Mouse (Mus musculus) heart, embryonic 15.5 days (tissue): ENCODE results near the gene Samd4b. TPM values are rescaled to one million over a fixed set of nuclear protein-coding genes. Genes with fewer than 3 reads are reported as not detected.

Experiments
- ATAC-seq: fragments of 200-750 bp; cut with Nextera tagmentation; replicated peaks from 2 replicates; pipeline ENCODE4 v1.8.0; 2017; ENCODE audit warnings: low read depth, moderate TSS enrichment; ENCODE audit not compliant: insufficient number of reproducible peaks, insufficient read depth, low FRiP score
- H3K27ac ChIP-seq: fragments of 300-500 bp; sonication (generic); 2 replicates; pipeline ENCODE4 v1.5.1; 2015; ENCODE audit warnings: mild to moderate bottlenecking, inconsistent platforms
- H3K27me3 ChIP-seq: fragments of 300-500 bp; sonication (generic); 2 replicates; pipeline ENCODE4 v1.6.1; 2015; ENCODE audit warnings: inconsistent platforms
- H3K36me3 ChIP-seq: fragments of 300-500 bp; sonication (generic); 2 replicates; pipeline ENCODE4 v1.6.1; 2015; ENCODE audit warnings: mild to moderate bottlenecking, inconsistent platforms
- H3K4me1 ChIP-seq: fragments of 300-500 bp; sonication (generic); replicated peaks from 2 replicates; pipeline ENCODE4 v1.6.1; 2015; ENCODE audit warnings: inconsistent platforms
- H3K4me2 ChIP-seq: fragments of 300-500 bp; sonication (generic); 2 replicates; pipeline ENCODE4 v1.6.1; 2015; ENCODE audit warnings: inconsistent platforms, mild to moderate bottlenecking, moderate library complexity
- H3K4me3 ChIP-seq: fragments of 300-500 bp; sonication (generic); 2 replicates; pipeline ENCODE4 v1.5.1; 2015; ENCODE audit warnings: mild to moderate bottlenecking, inconsistent platforms
- H3K9ac ChIP-seq: fragments of 300-500 bp; sonication (generic); 2 replicates; pipeline ENCODE4 v1.6.1; 2015; ENCODE audit warnings: mild to moderate bottlenecking, inconsistent platforms
- H3K9me3 ChIP-seq: fragments of 300-500 bp; sonication (generic); replicated peaks from 2 replicates; pipeline ENCODE4 v1.6.1; 2016; ENCODE audit warnings: inconsistent platforms
- WGBS: fragments of 180-500 bp; shearing (Covaris S2); methylation state at CpG from one replicate; pipeline ENCODE4 v1.1.7; 2015; ENCODE audit warnings: mixed read lengths; 5-methylcytosine and 5-hydroxymethylcytosine counted together
- polyA plus RNA-seq: library from polyadenylated mRNA; unstranded; fragments of >200 nt; fragmentation: Nextera tagmentation; extraction: Ambion mirVana; gene quantifications from 2 replicates; pipeline ENCODE4 v1.2.1, GENCODE M21; 2015

Gene Samd4b
- polyA plus RNA-seq, 1 experiment from 2014 or later: 17.9 TPM

DNA sequence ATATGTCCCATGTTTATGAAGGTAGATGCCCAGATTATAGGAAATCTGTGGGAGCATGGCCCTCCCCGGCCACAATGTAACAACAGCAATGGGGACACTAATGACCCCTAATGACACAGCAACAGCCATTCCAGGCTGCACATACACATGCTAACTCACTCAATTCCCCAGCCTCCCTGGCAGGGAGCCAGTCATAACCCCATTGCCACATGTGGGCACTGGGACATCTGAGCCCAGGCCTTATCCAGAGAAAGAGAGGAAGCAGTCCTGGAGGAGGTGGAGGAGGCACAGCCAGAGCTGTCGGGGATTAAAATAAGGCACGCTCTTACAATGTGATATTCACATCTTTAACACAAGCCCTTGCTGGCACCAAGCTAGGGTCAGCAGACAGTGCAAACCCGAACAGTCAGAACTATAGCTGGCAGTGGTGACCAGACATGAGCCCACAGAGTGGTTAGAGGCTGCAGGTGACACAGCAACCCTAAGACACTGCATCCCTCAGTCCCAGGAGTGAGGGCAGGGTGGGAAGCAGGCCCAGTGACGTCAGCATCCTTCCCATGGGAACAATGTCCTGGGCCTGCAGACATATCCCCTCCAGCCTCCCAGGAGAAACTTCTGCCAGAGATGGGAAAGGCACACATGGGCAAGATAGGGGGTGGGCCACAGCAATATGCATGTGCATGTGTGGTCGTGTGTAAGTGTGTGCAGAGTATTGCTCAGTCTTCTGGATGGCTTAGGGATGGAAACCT is 11.1 kb downstream of the Samd4b start:
- Histone ChIP-seq H3K27ac (peak overlapping the region; percentile 72), H3K9me3 (no peaks in the 10 kb centered on the region), H3K4me1 (peaks cover 61% of the 10 kb centered on the region), H3K27me3 (no peaks in the 10 kb centered on the region), H3K4me2 (0 out of 2 replicates have a peak overlapping the region, but pooled peaks have one; percentile 3), H3K36me3 (no peaks in the 10 kb centered on the region), H3K9ac (peak overlapping the region; percentile 11; the same call in 1 of the 2 replicates), H3K4me3 (no peak overlapping the region)
- 38% methylated on average over 6 of the region's 6 CpGs for WGBS
- ATAC-seq: 0 out of 2 replicates have a peak, but pooled peaks have one; percentile 9

DNA sequence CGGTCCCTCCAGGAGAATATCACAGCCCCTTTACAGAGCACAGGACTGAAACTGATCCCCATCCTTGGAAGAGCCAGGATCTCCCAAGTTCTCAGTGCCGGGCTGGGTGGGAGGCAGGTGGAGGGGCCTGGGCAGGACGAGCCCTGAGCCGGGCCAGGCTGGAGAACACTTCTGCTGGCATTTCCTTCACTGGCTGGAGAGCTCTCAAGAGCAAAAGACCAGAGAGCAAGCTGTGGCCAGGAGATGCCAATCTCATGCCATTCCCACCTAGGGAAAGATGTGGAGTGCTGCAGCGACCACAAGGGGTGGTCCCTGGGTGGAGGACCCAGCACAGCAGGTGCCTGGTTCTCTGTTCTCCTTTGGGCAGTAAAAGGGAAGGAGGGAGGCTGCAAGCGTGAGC is 12.9 kb downstream of the Samd4b start:
- Histone ChIP-seq H3K4me1 (peaks cover 68% of the 10 kb centered on the region), H3K27ac (peak overlapping the region; percentile 13; the same call in 1 of the 2 replicates), H3K9ac (no peak overlapping the region), H3K9me3 (no peaks in the 10 kb centered on the region), H3K36me3 (no peaks in the 10 kb centered on the region), H3K4me2 (no peak overlapping the region), H3K4me3 (no peak overlapping the region), H3K27me3 (no peaks in the 10 kb centered on the region)
- no peak for ATAC-seq
- WGBS: 68% methylated on average over 6 of the region's 6 CpGs

DNA sequence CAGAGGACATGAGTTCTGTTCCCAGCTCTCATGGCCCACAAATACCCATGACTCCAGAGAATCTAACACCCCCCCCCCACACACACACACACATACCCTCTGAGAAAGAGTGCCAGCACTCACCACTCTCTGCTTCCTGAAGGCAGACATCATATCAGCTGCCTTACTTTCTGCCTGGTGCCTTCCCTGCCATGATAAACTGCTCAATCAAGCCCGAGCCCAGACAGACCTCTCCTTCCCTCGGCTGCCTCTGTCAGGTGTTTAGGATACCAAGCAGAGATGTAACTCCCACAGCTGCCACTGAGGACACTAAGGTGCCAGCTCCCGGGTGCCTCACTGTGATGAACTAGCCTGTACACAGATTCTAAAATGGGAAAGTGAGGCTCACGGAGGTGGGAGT is 13.5 kb downstream of the Samd4b start:
- Histone ChIP-seq H3K9me3 (no peaks in the 10 kb centered on the region), H3K9ac (no peak overlapping the region), H3K4me3 (no peak overlapping the region), H3K27me3 (no peaks in the 10 kb centered on the region), H3K36me3 (no peaks in the 10 kb centered on the region), H3K4me1 (peaks cover 74% of the 10 kb centered on the region), H3K4me2 (no peak overlapping the region), H3K27ac (peak overlapping the region; percentile 13; the same call in 1 of the 2 replicates)
- WGBS: 31% methylated on average over 4 of the region's 4 CpGs
- ATAC-seq: no peak

DNA sequence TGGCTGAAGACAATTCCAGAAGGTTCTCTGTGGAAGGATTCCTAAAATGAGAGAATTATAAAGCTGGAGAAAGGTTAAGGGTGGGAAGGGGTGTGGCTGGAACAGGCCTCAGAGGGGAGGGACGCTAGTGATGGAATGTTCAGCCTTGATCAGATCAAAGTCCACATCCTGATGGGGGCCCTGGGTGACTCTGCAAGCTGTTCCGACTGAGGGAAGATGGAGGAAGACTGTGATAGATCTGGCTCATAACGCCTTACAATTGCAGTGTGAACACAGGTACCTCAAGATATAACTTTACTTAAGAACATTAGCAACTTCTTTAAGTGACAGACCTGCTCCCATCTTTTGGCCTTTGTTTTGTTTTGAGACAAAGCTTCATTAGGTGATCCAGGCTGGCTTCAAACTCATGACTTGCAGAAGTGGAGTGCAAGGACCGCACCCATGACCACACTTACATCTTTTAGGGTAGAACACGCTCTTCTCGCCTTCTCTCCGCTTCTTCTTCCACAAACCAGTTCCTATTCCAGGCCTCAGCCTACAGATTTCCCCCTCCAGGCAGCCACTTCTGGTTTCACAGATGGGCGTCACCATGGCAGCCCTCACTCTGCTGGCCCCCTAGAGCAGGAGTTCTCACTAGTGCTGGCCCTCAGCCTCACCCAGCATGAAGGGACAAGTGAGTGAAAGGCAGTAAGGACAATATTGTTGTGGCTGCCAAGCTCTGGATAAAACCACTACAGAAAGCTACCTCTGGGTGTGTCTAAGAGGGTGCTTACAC is 14.2 kb downstream of the Samd4b start:
- Histone ChIP-seq H3K36me3 (no peaks in the 10 kb centered on the region), H3K4me3 (no peak overlapping the region), H3K27ac (peak overlapping the region; percentile 13; the same call in 1 of the 2 replicates), H3K27me3 (no peaks in the 10 kb centered on the region), H3K4me2 (no peak overlapping the region), H3K4me1 (peaks cover 77% of the 10 kb centered on the region), H3K9ac (no peak overlapping the region), H3K9me3 (no peaks in the 10 kb centered on the region)
- 76% methylated on average over 8 of the region's 8 CpGs for WGBS
- ATAC-seq: no peak

DNA sequence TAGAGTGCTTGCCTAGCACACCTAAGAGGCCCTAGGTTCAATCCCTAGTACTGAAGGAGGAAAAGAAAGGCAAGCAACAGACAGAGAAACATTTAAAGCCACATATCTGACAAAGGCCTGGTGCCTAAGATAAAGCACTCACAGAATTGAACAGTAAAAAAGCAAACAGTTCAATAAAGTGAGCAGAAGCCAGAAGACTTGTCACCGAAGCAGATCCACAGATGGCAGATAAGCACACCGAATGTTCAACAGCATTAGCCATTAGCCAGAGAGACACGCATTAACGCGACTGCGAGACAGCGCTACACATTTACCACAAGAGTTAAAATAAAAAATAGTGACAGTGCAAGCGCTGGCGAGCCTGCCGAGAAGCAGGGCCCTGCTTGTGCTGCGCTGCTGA is 15.1 kb downstream of the Samd4b start:
- H3K4me2 ChIP-seq: no peak overlapping the region
- no peak for ATAC-seq
- H3K36me3 ChIP-seq: no peaks in the 10 kb centered on the region
- 77% methylated on average over 11 of the region's 11 CpGs for WGBS
- H3K9ac ChIP-seq: no peak overlapping the region
- H3K4me3 ChIP-seq: no peak overlapping the region
- H3K9me3 ChIP-seq: no peaks in the 10 kb centered on the region
- H3K27me3 ChIP-seq: no peaks in the 10 kb centered on the region
- H3K27ac ChIP-seq: no peak overlapping the region
- H3K4me1 ChIP-seq: peaks cover 77% of the 10 kb centered on the region

DNA sequence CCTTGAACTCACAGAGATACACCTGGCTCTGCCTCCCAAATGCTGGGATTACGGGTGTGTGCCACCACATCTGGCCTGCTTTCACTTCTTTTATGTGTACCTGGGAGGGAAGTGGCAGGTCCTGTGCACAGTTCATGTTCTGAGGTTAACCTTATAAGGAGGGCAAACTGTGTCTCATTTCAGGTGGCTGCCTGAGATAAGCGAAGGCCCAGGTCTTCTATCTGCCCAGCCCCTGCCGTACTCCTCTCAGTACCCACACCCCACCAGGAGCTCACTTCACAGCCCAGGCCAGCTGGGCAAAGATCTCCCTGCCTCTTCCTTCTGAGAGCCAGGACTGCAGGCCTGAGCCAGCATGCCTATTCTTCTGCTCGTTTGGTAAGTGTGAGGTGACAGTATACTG is 16.2 kb downstream of the Samd4b start:
- Histone ChIP-seq H3K27me3 (no peaks in the 10 kb centered on the region), H3K4me1 (peaks cover 77% of the 10 kb centered on the region), H3K36me3 (no peaks in the 10 kb centered on the region), H3K4me3 (no peak overlapping the region), H3K9ac (no peak overlapping the region), H3K27ac (no peak overlapping the region), H3K4me2 (no peak overlapping the region), H3K9me3 (no peaks in the 10 kb centered on the region)
- 68% methylated on average over 4 of the region's 4 CpGs for WGBS
- no peak for ATAC-seq

DNA sequence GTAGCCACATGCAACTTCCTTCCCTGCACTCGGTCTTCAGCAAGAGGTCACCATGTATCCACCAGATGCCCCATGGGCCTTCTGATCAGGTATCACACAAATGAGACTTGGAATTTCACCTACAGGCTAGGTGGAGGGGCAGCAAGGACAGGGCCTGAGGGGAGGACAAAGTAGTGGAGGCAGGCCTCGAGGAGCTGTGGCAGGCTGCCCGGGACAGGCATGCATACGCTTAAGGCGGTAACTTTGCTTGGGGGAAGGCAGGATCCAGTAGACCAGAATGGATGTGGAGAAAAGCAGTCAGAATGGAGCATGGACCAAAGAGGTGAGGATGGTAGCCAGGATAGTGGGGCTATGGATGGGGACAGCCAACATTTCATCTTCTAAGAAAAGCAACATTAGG is 18.1 kb downstream of the Samd4b start:
- Histone ChIP-seq H3K27me3 (no peaks in the 10 kb centered on the region), H3K9me3 (no peaks in the 10 kb centered on the region), H3K36me3 (no peaks in the 10 kb centered on the region), H3K4me2 (no peak overlapping the region), H3K4me3 (no peak overlapping the region), H3K9ac (no peak overlapping the region), H3K4me1 (peaks cover 69% of the 10 kb centered on the region), H3K27ac (no peak overlapping the region)
- 65% methylated on average over 5 of the region's 5 CpGs for WGBS
- ATAC-seq: no peak

DNA sequence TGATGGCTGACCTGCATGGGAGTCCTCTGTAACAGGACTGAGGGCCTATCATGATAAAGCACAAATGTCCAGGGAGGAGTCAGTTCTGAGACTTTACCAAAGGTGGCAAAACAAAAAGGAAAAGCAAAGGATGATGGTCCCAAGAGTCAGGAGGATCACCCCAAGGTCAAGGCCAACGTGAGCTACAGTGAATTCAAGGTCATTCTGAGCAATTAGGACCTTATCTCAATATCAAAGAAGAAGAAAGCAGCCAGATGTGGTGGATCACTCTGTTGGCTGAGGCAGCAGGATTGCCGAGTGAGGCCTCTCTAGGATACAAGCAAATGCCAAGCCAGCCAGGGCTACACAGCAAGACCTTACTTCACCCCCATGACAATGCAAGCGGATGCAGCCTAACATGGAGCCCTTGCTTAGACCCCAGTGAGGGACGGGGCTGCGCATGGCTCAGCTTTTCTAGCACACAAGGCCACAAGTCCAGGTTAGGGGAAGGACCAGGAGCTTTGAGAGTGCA is 19.3 kb downstream of the Samd4b start:
- H3K9me3 ChIP-seq: no peaks in the 10 kb centered on the region
- H3K4me3 ChIP-seq: no peak overlapping the region
- peak overlapping the region; percentile 63; the same call in 1 of the 2 replicates for H3K27ac ChIP-seq
- 65% methylated on average over 5 of the region's 5 CpGs for WGBS
- H3K36me3 ChIP-seq: no peaks in the 10 kb centered on the region
- no peak overlapping the region for H3K4me2 ChIP-seq
- no peak for ATAC-seq
- H3K9ac ChIP-seq: no peak overlapping the region
- no peaks in the 10 kb centered on the region for H3K27me3 ChIP-seq
- peaks cover 59% of the 10 kb centered on the region for H3K4me1 ChIP-seq

DNA sequence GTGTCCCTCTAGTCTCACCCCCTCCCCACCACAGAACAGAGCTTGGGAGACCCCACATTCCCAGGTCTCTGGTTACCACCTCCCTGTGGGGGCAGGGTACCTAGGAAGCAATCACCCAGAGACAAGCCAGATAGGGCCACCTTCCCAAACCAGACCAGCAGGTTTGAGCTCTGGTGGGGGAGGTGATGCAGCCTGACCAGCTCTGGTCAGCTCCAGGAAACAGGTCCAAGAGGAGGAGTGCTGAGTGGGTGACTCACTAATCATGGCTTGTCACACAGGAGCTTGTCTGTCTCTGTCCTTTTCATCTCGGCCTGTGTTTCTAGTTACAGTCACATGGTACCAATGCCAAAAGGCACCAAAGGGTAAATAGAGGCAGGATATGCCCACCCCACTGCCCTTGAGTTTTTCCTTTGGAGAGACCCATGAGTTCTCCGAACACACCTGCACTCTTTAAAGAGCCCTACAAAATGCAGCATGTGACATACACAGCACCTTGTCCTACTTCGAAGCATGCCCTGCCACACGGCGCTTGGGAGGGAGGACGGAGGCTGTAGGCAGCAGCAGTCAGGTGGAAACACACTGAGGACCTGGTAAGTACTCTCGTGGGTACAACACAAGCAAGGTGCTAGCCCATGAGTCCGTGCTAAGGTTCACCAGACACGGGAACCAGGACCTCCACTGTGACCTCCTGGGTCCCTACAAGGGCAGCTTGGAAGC is 20.0 kb downstream of the Samd4b start:
- Histone ChIP-seq H3K36me3 (no peaks in the 10 kb centered on the region), H3K4me1 (peaks cover 59% of the 10 kb centered on the region), H3K27me3 (no peaks in the 10 kb centered on the region), H3K4me2 (no peak overlapping the region), H3K4me3 (no peak overlapping the region), H3K9ac (peak overlapping the region; percentile 16; the same call in 1 of the 2 replicates), H3K27ac (peak overlapping the region; percentile 63), H3K9me3 (no peaks in the 10 kb centered on the region)
- no peak for ATAC-seq
- 67% methylated on average over 9 of the region's 9 CpGs for WGBS

DNA sequence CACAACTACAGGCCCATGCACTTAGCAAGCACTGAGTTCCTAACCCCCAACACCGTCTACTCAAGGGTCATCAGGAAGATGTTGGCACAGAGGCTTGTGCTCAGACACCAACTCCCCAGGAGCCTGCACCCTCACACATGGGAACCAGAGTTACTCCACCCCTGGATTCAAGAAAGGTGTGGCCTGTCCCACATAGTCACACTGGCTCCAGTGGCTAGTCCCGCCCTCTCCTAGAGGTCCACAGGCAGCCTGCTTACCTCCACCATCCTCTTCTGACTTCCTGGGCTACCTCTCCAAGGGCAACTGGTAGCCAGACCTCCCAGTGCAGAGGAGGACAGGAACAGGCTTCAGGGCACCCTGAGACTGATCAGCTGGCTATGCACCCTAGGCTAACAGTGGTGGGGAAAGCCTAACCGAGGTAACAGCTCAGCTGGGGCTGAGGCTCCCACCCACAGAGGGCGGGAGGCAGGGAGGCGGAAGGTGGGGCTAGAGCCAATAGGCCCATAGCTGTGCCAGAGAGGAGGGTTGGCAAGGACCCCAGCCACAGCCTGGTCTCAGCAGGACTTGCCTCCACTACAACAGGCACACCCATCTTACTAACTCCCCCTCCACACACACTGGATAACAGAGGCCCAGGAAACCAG is 21.6 kb downstream of the Samd4b start:
- H3K9me3 ChIP-seq: no peaks in the 10 kb centered on the region
- H3K36me3 ChIP-seq: no peaks in the 10 kb centered on the region
- no peaks in the 10 kb centered on the region for H3K27me3 ChIP-seq
- H3K4me2 ChIP-seq: no peak overlapping the region
- 63% methylated on average over 5 of the region's 5 CpGs for WGBS
- ATAC-seq: peak; percentile 43
- H3K4me3 ChIP-seq: no peak overlapping the region
- no peak overlapping the region for H3K9ac ChIP-seq
- H3K27ac ChIP-seq: peak overlapping the region; percentile 63
- peaks cover 69% of the 10 kb centered on the region for H3K4me1 ChIP-seq
